Mouse (Mus musculus) olfactory bulb, adult 2 months (tissue): ENCODE measurements at regions not wholly inside any gene's neighbourhood (a gene's known extent, or its start where the extent isn't known, plus 50 kb on each side); places are given as distances from the start of the nearest gene placed in this dataset.

Source experiments
- CTCF ChIP-seq: fragments of 200-500 bp; IDR thresholded peaks from 2 replicates; pipeline ENCODE4 v1.5.1; 2012; ENCODE audit warnings: low read depth, mild to moderate bottlenecking, low read length, moderate library complexity; ENCODE audit not compliant: insufficient read depth
- POLR2A ChIP-seq: fragments of 200-500 bp; IDR thresholded peaks from 2 replicates; pipeline ENCODE4 v1.6.1; 2012; ENCODE audit warnings: mild to moderate bottlenecking, low read depth, low read length, moderate library complexity; ENCODE audit not compliant: insufficient read depth

GRCm38 (mm10) chr4:12620059-12620755, 448.4 kb upstream of the Fam92a start:
- no peak for TF ChIP-seq CTCF
- no peak for TF ChIP-seq POLR2A
